Mouse (Mus musculus) erythroblast, embryonic 14.5 days (primary cell): ENCODE data around the gene Rnf215. TPM values are rescaled to one million over a fixed set of nuclear protein-coding genes. Genes with fewer than 3 reads are reported as not detected.

Source experiments
- H3K27me3 ChIP-seq: 2 replicates; pipeline ENCODE4 v1.6.1; 2012; ENCODE audit warnings: inconsistent platforms; ENCODE audit not compliant: control insufficient read depth
- H3K36me3 ChIP-seq: 2 replicates; pipeline ENCODE4 v1.6.1; 2012; ENCODE audit warnings: mild to moderate bottlenecking, inconsistent platforms; ENCODE audit not compliant: control insufficient read depth
- H3K4me1 ChIP-seq: 2 replicates; pipeline ENCODE4 v1.6.1; 2012; ENCODE audit warnings: inconsistent platforms; ENCODE audit not compliant: control insufficient read depth
- H3K4me3 ChIP-seq: replicated peaks from 2 replicates; pipeline ENCODE3; 2012; ENCODE audit warnings: moderate library complexity, mild to moderate bottlenecking, inconsistent platforms
- H3K9me3 ChIP-seq: 2 replicates; pipeline ENCODE4 v1.6.1; 2012; ENCODE audit warnings: low read length, inconsistent platforms, mixed read lengths; ENCODE audit not compliant: control insufficient read depth
- GATA1 ChIP-seq: IDR thresholded peaks from 2 replicates; pipeline ENCODE4 v1.6.1; 2012; ENCODE audit warnings: low read length, inconsistent platforms, mixed read lengths
- TAL1 ChIP-seq: IDR thresholded peaks from 3 replicates; pipeline ENCODE4 v1.6.1; 2012; ENCODE audit warnings: low read length, inconsistent platforms, mixed read lengths
- polyA plus RNA-seq: library from polyadenylated mRNA; stranded (reverse); fragments of >175 nt; gene quantifications from 2 replicates; pipeline ENCODE4 v1.2.3, GENCODE M21; 2012

Gene Rnf215
- 0.70 and 0.83 TPM in 2 replicates for polyA plus RNA-seq

GRCm38 (mm10) chr11:4134986-4135935, at the start of gene Rnf215:
Rnf215 (plus strand) TSS chr11:4135202.
- no peak for TF ChIP-seq GATA1
- TF ChIP-seq TAL1: no peak
- H3K9me3 ChIP-seq: peaks cover 5% of the 10 kb centered on the region; the same call in 1 of the 2 replicates

GRCm38 (mm10) chr11:4086246-4086645, 48.8 kb upstream of the Rnf215 start:
- no peak overlapping the region for H3K4me3 ChIP-seq
- H3K36me3 ChIP-seq: peaks cover 12% of the 10 kb centered on the region
- TF ChIP-seq TAL1: no peak
- no peak for TF ChIP-seq GATA1
- peaks cover 1% of the 10 kb centered on the region; the same call in 1 of the 2 replicates for H3K4me1 ChIP-seq
- peaks cover 6% of the 10 kb centered on the region for H3K9me3 ChIP-seq
- no peaks in the 10 kb centered on the region for H3K27me3 ChIP-seq

More at GRCm38 (mm10) chr11:4134986-4135935, at the start of gene Rnf215:
- peak within 1 kb of the TSS; percentile 89 for H3K4me3 ChIP-seq
- H3K36me3 ChIP-seq: peaks cover 37% of the 10 kb centered on the region
- H3K27me3 ChIP-seq: no peaks in the 10 kb centered on the region
- peaks cover 42% of the 10 kb centered on the region for H3K4me1 ChIP-seq

GRCm38 (mm10) chr11:4087267-4087666, 47.7 kb upstream of the Rnf215 start:
- Histone ChIP-seq H3K9me3 (peaks cover 15% of the 10 kb centered on the region), H3K4me3 (no peak overlapping the region), H3K27me3 (no peaks in the 10 kb centered on the region), H3K4me1 (peaks cover 1% of the 10 kb centered on the region; the same call in 1 of the 2 replicates), H3K36me3 (peaks cover 22% of the 10 kb centered on the region)
- no peak for TF ChIP-seq TAL1
- TF ChIP-seq GATA1: no peak

- Histone ChIP-seq H3K4me1 (peaks cover 51% of the 10 kb centered on the region), H3K36me3 (peaks cover 45% of the 10 kb centered on the region), H3K9me3 (peaks cover 16% of the 10 kb centered on the region), H3K27me3 (no peaks in the 10 kb centered on the region), H3K4me3 (peak overlapping the region; percentile 70)
- TF ChIP-seq TAL1: no peak
- no peak for TF ChIP-seq GATA1
These were observed 41.3 kb upstream of the Rnf215 start for GRCm38 (mm10) chr11:4093459-4094377.

- H3K27me3 ChIP-seq: no peaks in the 10 kb centered on the region
- peak overlapping the region; percentile 70 for H3K4me3 ChIP-seq
- peaks cover 51% of the 10 kb centered on the region for H3K4me1 ChIP-seq
- H3K36me3 ChIP-seq: peaks cover 50% of the 10 kb centered on the region
- H3K9me3 ChIP-seq: peaks cover 16% of the 10 kb centered on the region
- TF ChIP-seq TAL1 (no peak), GATA1 (no peak)
These were observed 40.4 kb upstream of the Rnf215 start for GRCm38 (mm10) chr11:4094378-4095170.

GRCm38 (mm10) chr11:4095171-4096053, 39.6 kb upstream of the Rnf215 start, which contains the start of gene Mtfp1:
Mtfp1 (minus strand) TSS chr11:4095445.
- peaks cover 51% of the 10 kb centered on the region for H3K4me1 ChIP-seq
- no peaks in the 10 kb centered on the region for H3K27me3 ChIP-seq
- H3K9me3 ChIP-seq: peaks cover 16% of the 10 kb centered on the region
- peak within 1 kb of the TSS; percentile 70 for H3K4me3 ChIP-seq
- TF ChIP-seq TAL1 (no peak), GATA1 (no peak)
- H3K36me3 ChIP-seq: peaks cover 49% of the 10 kb centered on the region

GRCm38 (mm10) chr11:4096054-4096984, 38.7 kb upstream of the Rnf215 start:
- Histone ChIP-seq H3K4me3 (peak overlapping the region; percentile 70), H3K9me3 (peaks cover 9% of the 10 kb centered on the region), H3K36me3 (peaks cover 40% of the 10 kb centered on the region), H3K4me1 (peaks cover 51% of the 10 kb centered on the region), H3K27me3 (no peaks in the 10 kb centered on the region)
- no peak for TF ChIP-seq TAL1
- TF ChIP-seq GATA1: no peak
